Mouse (Mus musculus): ENCODE data around the gene C130032M10Rik. TPM values are rescaled to one million over a fixed set of nuclear protein-coding genes. Genes with fewer than 3 reads are reported as not detected.

Gene C130032M10Rik
- polyA plus RNA-seq, 1 experiment from 2014 or later, result 1.7 TPM

DNA sequence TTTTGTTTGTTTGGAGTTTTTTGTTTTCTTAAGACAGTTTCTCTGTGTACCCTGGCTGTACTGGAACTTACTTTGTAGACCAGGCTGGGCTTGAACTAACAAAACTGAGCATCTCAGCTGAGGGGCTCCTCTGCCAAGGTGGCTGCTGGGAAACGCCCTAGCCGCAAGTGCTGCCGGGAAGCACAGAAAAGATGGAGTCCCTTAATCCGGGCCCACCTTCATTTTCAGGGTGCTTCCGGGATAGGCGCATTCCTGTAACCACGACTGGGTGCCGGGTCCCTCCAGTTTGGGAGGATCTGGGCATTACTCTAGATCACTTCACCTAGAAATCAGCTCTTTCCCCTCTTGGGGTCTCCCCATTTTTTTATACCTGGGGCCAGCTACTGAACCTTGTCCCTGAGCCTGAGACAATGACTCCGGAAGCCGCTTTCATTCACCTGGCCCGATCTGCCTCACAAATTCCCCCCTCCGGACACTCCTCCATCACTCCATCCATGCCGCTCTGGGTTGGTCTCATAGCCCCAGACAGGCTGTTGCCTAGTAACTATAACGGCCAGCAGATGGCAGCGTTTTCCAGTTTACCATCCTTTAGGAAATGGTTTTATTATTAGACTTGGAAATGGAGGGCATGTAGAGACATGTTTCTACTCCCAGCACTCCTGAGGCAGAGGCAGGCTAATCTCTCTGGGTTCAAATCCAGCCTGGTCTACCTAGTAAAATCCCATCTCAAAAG lies 15.5 kb upstream of the C130032M10Rik start:
- no peak overlapping the region for H3K9ac ChIP-seq
- no peak for ATAC-seq (replicated peaks; ENCODE audit: insufficient number of reproducible peaks, insufficient read depth, low FRiP score, low read depth)
- H3K4me1 ChIP-seq (replicated peaks), result no peaks in the 10 kb centered on the region
- peaks cover 14% of the 10 kb centered on the region for H3K27me3 ChIP-seq
- no peak overlapping the region for H3K4me2 ChIP-seq
- no peak overlapping the region for H3K4me3 ChIP-seq
- no peak overlapping the region for H3K27ac ChIP-seq
- H3K36me3 ChIP-seq, result no peaks in the 10 kb centered on the region
- 18% methylated on average over 15 of the region's 15 CpGs for WGBS
- no peaks in the 10 kb centered on the region for H3K9me3 ChIP-seq (replicated peaks)

DNA sequence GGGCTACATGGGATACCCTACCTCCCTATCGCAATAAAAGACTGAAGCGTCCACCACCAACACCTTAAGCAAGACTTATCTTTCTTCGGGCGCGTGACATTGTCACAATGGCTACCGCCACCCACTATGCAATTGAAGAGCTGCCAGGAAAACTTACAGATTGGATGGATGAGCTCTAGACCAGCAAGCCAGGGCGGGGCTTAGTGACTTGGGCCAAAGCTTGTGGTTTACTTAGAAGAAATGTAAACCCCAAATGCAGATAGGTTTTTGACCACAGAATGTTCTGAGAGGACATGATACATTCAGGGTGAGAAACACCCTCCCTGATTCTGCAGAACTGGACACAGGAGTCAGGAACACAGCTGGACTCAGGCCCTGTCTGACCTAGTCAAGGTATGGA lies 14.4 kb upstream of the C130032M10Rik start:
- 83% methylated on average over 7 of the region's 7 CpGs for WGBS
- H3K27ac ChIP-seq, result no peak overlapping the region
- no peaks in the 10 kb centered on the region for H3K9me3 ChIP-seq (replicated peaks)
- H3K27me3 ChIP-seq, result peaks cover 14% of the 10 kb centered on the region
- no peak overlapping the region for H3K4me3 ChIP-seq
- no peak overlapping the region for H3K4me2 ChIP-seq
- H3K36me3 ChIP-seq, result no peaks in the 10 kb centered on the region
- no peak for ATAC-seq (replicated peaks; ENCODE audit: insufficient number of reproducible peaks, insufficient read depth, low FRiP score, low read depth)
- no peaks in the 10 kb centered on the region for H3K4me1 ChIP-seq (replicated peaks)
- H3K9ac ChIP-seq, result no peak overlapping the region

DNA sequence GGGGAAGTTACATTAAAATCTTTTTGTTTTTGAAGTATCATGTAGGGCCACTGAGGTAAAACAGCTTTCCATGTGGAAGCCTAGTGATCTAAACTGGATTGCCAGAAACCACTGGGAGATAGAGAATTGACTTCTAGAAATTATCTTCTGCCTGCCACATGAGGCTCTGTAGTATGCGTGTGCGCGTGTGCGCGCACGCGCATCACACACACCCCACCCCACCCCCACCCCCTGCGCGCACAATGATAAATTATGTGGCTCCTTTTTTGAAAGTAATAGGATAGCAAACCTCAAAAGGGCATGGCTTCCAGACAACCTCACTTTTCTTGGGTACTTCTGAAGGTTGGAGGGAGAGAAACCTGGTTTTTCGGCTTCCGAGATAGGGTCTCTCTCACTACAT lies 13.6 kb upstream of the C130032M10Rik start:
- H3K4me2 ChIP-seq, result no peak overlapping the region
- no peaks in the 10 kb centered on the region for H3K9me3 ChIP-seq (replicated peaks)
- no peak overlapping the region for H3K4me3 ChIP-seq
- no peak for ATAC-seq (replicated peaks; ENCODE audit: insufficient number of reproducible peaks, insufficient read depth, low FRiP score, low read depth)
- H3K27ac ChIP-seq, result no peak overlapping the region
- peaks cover 14% of the 10 kb centered on the region for H3K27me3 ChIP-seq
- H3K36me3 ChIP-seq, result no peaks in the 10 kb centered on the region
- WGBS, result 93% methylated on average over 11 of the region's 11 CpGs
- H3K9ac ChIP-seq, result no peak overlapping the region
- no peaks in the 10 kb centered on the region for H3K4me1 ChIP-seq (replicated peaks)

DNA sequence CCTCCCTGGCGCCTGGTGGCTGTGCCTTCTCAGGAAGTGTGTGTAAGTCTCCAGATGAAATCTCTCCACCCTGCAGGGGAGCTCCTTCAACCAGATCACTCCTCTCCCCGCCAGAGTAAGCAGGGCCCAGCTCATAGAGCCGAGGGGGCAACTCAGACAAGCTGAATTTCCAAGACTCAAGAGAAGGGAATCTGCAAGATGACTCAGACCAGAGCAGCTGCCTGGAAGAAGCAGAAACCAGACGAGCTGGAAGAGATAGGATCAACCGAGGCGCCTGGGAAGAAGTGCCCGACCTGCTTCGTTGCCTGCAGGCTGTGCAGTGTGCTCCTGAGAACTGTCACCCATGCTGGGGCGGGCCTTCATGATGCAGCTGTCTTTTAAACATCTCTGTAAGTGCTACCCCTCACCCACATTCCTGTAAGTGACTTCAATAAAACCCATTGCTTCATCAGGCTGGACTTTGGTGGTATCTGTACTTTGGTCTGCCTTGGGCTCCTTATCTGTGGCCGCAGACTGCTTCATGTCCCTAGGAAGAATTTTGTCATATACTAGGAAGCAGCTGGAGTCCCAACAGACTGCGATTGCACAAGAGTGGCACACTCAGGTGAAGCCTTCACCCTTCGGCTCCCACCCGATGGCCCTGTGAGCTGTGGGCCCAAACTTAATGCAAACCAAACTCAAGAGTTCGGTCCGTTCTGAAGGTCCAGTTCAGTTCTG lies 12.6 kb upstream of the C130032M10Rik start:
- Histone ChIP-seq H3K9ac (no peak overlapping the region), H3K4me3 (no peak overlapping the region), H3K9me3 (replicated peaks) (no peaks in the 10 kb centered on the region), H3K27me3 (peaks cover 14% of the 10 kb centered on the region), H3K4me1 (replicated peaks) (no peaks in the 10 kb centered on the region), H3K27ac (no peak overlapping the region), H3K4me2 (no peak overlapping the region), H3K36me3 (no peaks in the 10 kb centered on the region)
- ATAC-seq (replicated peaks; ENCODE audit: insufficient number of reproducible peaks, insufficient read depth, low FRiP score, low read depth), result no peak
- WGBS, result 37% methylated on average over 15 of the region's 15 CpGs

DNA sequence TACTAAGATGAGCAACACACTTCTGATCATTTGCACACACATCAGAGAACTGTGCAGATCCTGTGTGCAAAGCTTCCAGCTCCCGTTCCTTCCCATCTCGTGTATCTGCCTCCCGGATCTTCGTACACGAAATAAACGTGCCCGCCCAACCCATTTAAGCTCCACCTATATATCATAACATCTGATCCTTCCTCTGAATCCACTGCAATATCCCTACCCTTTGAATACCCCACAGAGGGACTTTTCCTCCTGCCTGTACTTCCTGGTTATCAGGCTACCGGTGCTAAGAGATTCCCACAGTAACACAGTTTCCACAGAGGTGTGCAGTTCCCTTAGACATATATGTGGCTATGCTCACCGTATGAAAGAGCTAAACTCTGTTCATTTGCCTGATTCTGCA lies 10.7 kb upstream of the C130032M10Rik start, which contains the start of gene Ccr4:
Gene Ccr4, minus strand, starts transcription at position 101 of the 400 bp plus-strand sequence.
- Histone ChIP-seq H3K27me3 (peaks cover 1% of the 10 kb centered on the region; the same call in 1 of the 2 replicates), H3K27ac (no peak within 1 kb of the TSS), H3K9me3 (replicated peaks) (no peaks in the 10 kb centered on the region), H3K9ac (no peak within 1 kb of the TSS), H3K4me2 (no peak within 1 kb of the TSS), H3K36me3 (no peaks in the 10 kb centered on the region), H3K4me1 (replicated peaks) (no peaks in the 10 kb centered on the region), H3K4me3 (no peak within 1 kb of the TSS)
- no peak for ATAC-seq (replicated peaks; ENCODE audit: insufficient number of reproducible peaks, insufficient read depth, low FRiP score, low read depth)
- WGBS, result 83% methylated on average over 9 of the region's 9 CpGs

DNA sequence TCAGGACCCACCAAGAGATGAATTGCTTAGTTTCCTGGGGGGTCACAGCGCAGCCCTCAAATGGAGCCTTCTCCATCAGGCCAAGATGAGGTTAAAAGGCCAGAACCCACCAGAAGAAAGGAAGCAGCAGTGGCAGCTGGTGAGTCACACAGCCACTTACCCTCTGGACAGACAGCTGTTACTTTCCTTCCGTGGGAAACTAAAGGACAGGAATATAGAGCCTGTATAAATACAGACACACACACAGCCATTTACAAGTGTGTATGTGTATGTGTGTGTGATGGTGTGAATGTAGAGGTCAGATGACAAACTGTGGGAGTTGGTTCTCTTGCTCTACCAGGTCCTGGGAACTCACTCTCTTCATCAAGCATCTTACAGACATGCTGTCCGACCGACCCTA lies 8.9 kb upstream of the C130032M10Rik start:
- no peaks in the 10 kb centered on the region for H3K9me3 ChIP-seq (replicated peaks)
- H3K4me2 ChIP-seq, result no peak overlapping the region
- H3K9ac ChIP-seq, result no peak overlapping the region
- H3K27me3 ChIP-seq, result no peaks in the 10 kb centered on the region
- no peak for ATAC-seq (replicated peaks; ENCODE audit: insufficient number of reproducible peaks, insufficient read depth, low FRiP score, low read depth)
- H3K27ac ChIP-seq, result no peak overlapping the region
- no peaks in the 10 kb centered on the region for H3K36me3 ChIP-seq
- H3K4me3 ChIP-seq, result no peak overlapping the region
- no peaks in the 10 kb centered on the region for H3K4me1 ChIP-seq (replicated peaks)
- WGBS, result 64% methylated on average over 4 of the region's 4 CpGs

DNA sequence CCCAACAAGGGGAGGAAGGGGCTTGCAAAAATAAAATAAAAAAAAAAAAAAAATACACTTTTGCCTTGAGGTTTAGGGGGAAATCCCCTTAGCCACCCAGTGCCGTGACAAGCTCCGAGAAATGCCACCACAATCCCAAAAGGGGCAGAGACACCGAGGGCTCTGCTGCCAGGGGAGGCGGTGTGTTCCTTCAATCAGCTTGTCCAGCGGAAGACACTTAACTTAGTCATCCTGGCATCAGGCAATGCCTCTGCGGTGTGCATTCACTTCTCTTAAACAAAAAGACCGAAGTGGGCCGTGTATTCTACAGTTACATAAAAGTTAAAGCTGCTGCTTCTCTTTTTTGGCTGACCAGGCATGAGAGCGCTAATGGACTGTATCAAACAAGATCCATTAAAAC lies 8.1 kb upstream of the C130032M10Rik start:
- no peaks in the 10 kb centered on the region for H3K4me1 ChIP-seq (replicated peaks)
- H3K9me3 ChIP-seq (replicated peaks), result peaks cover under 1% of the 10 kb centered on the region; the same call in 1 of the 2 replicates
- no peaks in the 10 kb centered on the region for H3K36me3 ChIP-seq
- H3K27me3 ChIP-seq, result no peaks in the 10 kb centered on the region
- no peak overlapping the region for H3K27ac ChIP-seq
- H3K9ac ChIP-seq, result no peak overlapping the region
- ATAC-seq (replicated peaks; ENCODE audit: insufficient number of reproducible peaks, insufficient read depth, low FRiP score, low read depth), result no peak
- H3K4me2 ChIP-seq, result no peak overlapping the region
- H3K4me3 ChIP-seq, result no peak overlapping the region
- 82% methylated on average over 9 of the region's 9 CpGs for WGBS

DNA sequence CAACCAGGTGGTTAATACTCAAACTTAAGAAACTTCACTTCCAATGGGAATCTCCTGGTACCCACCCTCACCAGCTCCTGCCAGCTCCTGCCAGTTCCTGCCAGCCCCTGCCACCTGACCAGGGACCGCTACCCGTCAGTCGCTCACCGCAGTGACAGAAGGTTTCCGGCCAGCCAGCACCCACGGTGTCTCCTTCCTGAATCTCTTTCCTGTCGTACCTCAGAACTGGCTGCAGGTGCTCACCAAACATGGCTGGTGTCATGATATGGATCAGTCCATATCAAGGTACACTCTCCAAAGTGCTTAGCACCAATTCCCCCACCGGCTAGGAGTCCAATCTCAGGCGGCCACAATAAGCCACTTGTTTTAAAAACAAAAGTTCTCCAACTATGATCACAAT lies 5.7 kb upstream of the C130032M10Rik start:
- Histone ChIP-seq H3K27ac (no peak overlapping the region), H3K4me2 (no peak overlapping the region), H3K9me3 (replicated peaks) (peaks cover 10% of the 10 kb centered on the region), H3K36me3 (peaks cover 8% of the 10 kb centered on the region; the same call in 1 of the 2 replicates), H3K4me1 (replicated peaks) (no peaks in the 10 kb centered on the region), H3K9ac (no peak overlapping the region), H3K4me3 (no peak overlapping the region), H3K27me3 (no peaks in the 10 kb centered on the region)
- 83% methylated on average over 9 of the region's 9 CpGs for WGBS
- ATAC-seq (replicated peaks; ENCODE audit: insufficient number of reproducible peaks, insufficient read depth, low FRiP score, low read depth), result no peak

DNA sequence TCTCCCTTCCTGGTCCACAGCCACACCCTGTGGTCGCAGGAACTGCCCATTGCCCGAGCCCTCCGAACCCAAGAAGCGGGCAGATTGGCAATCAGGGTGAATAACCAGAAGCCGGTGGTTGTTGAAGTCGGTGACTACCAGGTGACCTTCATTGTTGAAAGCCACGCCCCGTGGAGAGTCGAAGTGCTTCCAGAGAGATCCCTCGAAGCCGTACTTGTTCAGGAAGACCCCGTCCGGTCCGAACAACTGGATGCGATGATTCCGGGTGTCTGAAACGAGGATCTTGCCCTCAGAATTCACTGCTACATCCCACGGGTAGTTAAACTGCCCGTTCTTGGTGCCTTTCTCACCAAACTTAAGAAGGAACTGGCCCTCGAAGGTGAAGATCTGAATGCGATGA lies 2.7 kb upstream of the C130032M10Rik start:
- ATAC-seq (replicated peaks; ENCODE audit: insufficient number of reproducible peaks, insufficient read depth, low FRiP score, low read depth), result no peak
- Histone ChIP-seq H3K27me3 (no peaks in the 10 kb centered on the region), H3K36me3 (peaks cover 8% of the 10 kb centered on the region; the same call in 1 of the 2 replicates), H3K4me1 (replicated peaks) (peaks cover 13% of the 10 kb centered on the region), H3K27ac (no peak overlapping the region), H3K4me2 (no peak overlapping the region), H3K9ac (no peak overlapping the region), H3K9me3 (replicated peaks) (peaks cover 10% of the 10 kb centered on the region), H3K4me3 (no peak overlapping the region)
- WGBS, result 95% methylated on average over 21 of the region's 21 CpGs

DNA sequence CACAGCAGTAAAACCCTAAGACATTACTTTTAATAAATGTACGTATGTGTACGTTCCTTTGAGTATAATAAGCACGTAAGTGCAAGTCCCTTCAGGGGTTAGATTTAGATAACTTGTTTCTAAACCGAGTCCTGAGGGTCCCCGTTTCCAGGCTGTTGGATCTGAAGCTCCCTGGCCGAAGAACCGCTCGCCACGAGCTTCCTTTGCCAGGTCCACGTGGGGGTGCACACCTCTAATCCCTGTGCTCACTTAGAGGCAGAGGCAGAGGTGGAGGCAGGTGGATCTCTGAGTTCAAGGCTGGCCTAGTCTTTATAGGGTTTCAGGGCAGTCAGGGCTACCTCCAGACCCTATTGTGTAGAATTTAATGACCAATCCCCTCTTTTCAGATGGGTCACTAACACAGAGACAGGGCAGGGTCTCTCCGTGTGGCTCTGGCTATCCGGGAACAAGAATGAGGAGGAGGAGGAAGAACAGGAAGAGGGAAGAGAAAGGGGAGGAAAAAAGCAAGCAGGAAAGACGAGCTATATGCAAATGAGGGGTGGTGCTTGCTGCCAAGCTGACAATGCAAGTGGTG lies 2.5 kb downstream of the C130032M10Rik start:
- Histone ChIP-seq H3K27ac (no peak overlapping the region), H3K9ac (no peak overlapping the region)

DNA sequence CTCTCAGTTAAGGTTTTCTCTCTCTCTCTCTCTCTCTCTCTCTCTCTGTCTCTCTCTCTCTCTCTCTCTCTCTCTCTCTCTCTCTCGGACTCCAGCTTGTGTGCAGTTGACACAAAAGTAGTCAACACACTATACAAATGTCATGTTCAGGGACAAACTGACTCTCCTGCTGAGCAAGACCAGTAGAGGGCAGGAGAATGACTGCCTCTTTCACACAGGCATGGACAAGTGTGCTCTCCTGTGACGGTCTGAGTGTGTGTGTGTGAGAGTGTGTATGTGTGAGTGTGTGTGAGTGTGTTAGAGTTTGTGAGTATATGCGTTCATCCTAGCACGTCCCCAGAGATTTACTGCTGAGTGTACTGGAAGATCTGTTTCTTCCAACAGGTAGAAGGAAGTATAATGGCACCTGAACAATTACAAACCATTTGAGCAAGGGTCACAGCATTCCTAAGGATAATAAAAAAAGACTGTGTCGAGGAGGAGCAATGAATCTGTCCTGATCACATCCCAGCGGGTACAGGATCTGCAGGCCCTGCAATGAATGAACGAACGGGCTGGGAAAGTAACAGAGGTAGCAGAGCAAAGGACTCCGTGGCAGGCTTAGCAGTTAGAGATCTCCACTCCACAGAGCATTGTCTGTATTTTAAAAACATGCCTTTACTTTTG lies 3.4 kb downstream of the C130032M10Rik start:
- Histone ChIP-seq H3K4me3 (no peak overlapping the region), H3K9me3 (replicated peaks) (no peaks in the 10 kb centered on the region), H3K36me3 (no peaks in the 10 kb centered on the region), H3K27ac (no peak overlapping the region), H3K27me3 (no peaks in the 10 kb centered on the region), H3K4me2 (no peak overlapping the region), H3K9ac (no peak overlapping the region), H3K4me1 (replicated peaks) (peaks cover 13% of the 10 kb centered on the region)
- WGBS, result 62% methylated on average over 9 of the region's 9 CpGs
- ATAC-seq (replicated peaks; ENCODE audit: insufficient number of reproducible peaks, insufficient read depth, low FRiP score, low read depth), result no peak

More for the DNA sequence above, 2.5 kb downstream of the C130032M10Rik start:
- H3K4me2 ChIP-seq, result no peak overlapping the region
- peaks cover 13% of the 10 kb centered on the region for H3K4me1 ChIP-seq (replicated peaks)
- no peaks in the 10 kb centered on the region for H3K27me3 ChIP-seq
- H3K4me3 ChIP-seq, result no peak overlapping the region
- H3K9me3 ChIP-seq (replicated peaks), result peaks cover 5% of the 10 kb centered on the region
- no peak for ATAC-seq (replicated peaks; ENCODE audit: insufficient number of reproducible peaks, insufficient read depth, low FRiP score, low read depth)
- WGBS, result 78% methylated on average over 13 of the region's 13 CpGs
- peaks cover 7% of the 10 kb centered on the region; the same call in 1 of the 2 replicates for H3K36me3 ChIP-seq
